Mouse (Mus musculus) layer of hippocampus, postnatal 14 days (tissue): ENCODE data around the gene Gclc. TPM values are rescaled to one million over a fixed set of nuclear protein-coding genes. Genes with fewer than 3 reads are reported as not detected.
A peak's percentile ranks its signal among the peaks of the same experiment; 100 is the strongest.

ENCODE experiments used
- DNase-seq, 2 experiments: peaks; one replicate each; pipeline ENCODE4 v3.0.0; 2021 to 2022; ENCODE audit warnings: low spot score in 2 of 2, mixed read lengths in 1 of 2
- long read RNA-seq, 2 experiments: library from polyadenylated mRNA; stranded (forward); transcript quantifications; one replicate each; pipeline ENCODE4 v2.0.0; 2021
- total RNA-seq, 2 experiments: library from RNA; stranded (reverse); gene quantifications; 2 replicates each; pipeline ENCODE4 v1.2.3; 2021

The Gclc gene
- 10 to 100 TPM; 40.4 to 41.6 TPM for total RNA-seq
- long read RNA-seq, experiment 1, transcript Gclc-201 (16 exons, 3,423 nt), result major isoform, 75 of 91 reads
- long read RNA-seq, experiment 1, partial matches to known transcripts, result 5 of 91 reads
- long read RNA-seq, experiment 1, other reads (novel, unspliced or antisense), result 11 of 91 reads
- long read RNA-seq, experiment 2, transcript Gclc-201 (16 exons, 3,423 nt), result major isoform, 63 of 85 reads
- long read RNA-seq, experiment 2, partial matches to known transcripts, result 6 of 85 reads
- long read RNA-seq, experiment 2, other reads (novel, unspliced or antisense), result 16 of 85 reads

GRCm38 (mm10) chr9:77753853-77754727, at the start of gene Gclc:
Gene Gclc, plus strand, starts transcription at chr9:77754535.
- DNase-seq, result peak; percentile 87 to 91

GRCm38 (mm10) chr9:77706515-77706914, 47.8 kb upstream of the Gclc start:
- no peak for DNase-seq

GRCm38 (mm10) chr9:77707433-77708139, 46.7 kb upstream of the Gclc start:
- DNase-seq, result no peak

GRCm38 (mm10) chr9:77708950-77709349, 45.4 kb upstream of the Gclc start:
- peak in 1 of 2 experiments; percentile 12 for DNase-seq

- DNase-seq, result no peak
Measured at GRCm38 (mm10) chr9:77711021-77711569, 43.2 kb upstream of the Gclc start.

- DNase-seq, result no peak
Measured at GRCm38 (mm10) chr9:77712816-77713215, 41.5 kb upstream of the Gclc start.

- DNase-seq, result no peak
Measured at GRCm38 (mm10) chr9:77713301-77713700, 41.0 kb upstream of the Gclc start.

GRCm38 (mm10) chr9:77715262-77715661, 39.1 kb upstream of the Gclc start:
- DNase-seq, result no peak

GRCm38 (mm10) chr9:77716009-77716408, 38.3 kb upstream of the Gclc start:
- no peak for DNase-seq

- no peak for DNase-seq
Measured at GRCm38 (mm10) chr9:77717831-77718435, 36.4 kb upstream of the Gclc start.

GRCm38 (mm10) chr9:77718816-77719411, 35.4 kb upstream of the Gclc start:
- no peak for DNase-seq

- DNase-seq, result no peak
Measured at GRCm38 (mm10) chr9:77719675-77720074, 34.7 kb upstream of the Gclc start.

- no peak for DNase-seq
Measured at GRCm38 (mm10) chr9:77722381-77722780, 32.0 kb upstream of the Gclc start.

- DNase-seq, result no peak
Measured at GRCm38 (mm10) chr9:77724216-77724615, 30.1 kb upstream of the Gclc start.

- no peak for DNase-seq
Measured at GRCm38 (mm10) chr9:77725448-77725847, 28.9 kb upstream of the Gclc start.

GRCm38 (mm10) chr9:77726018-77726684, 28.2 kb upstream of the Gclc start:
- DNase-seq, result no peak

- DNase-seq, result no peak
Measured at GRCm38 (mm10) chr9:77727012-77727411, 27.3 kb upstream of the Gclc start.

GRCm38 (mm10) chr9:77732067-77732466, 22.3 kb upstream of the Gclc start:
- DNase-seq, result no peak

- DNase-seq, result no peak
Measured at GRCm38 (mm10) chr9:77737298-77738041, 16.9 kb upstream of the Gclc start.
